Mouse (Mus musculus) liver, embryonic 13.5 days (tissue): ENCODE measurements around the gene Ntm. TPM values are rescaled to one million over a fixed set of nuclear protein-coding genes. Genes with fewer than 3 reads are reported as not detected.

Experiments used
- ATAC-seq: fragments of 200-750 bp; cut with Nextera tagmentation; 2 replicates; pipeline ENCODE4 v1.8.0; 2017; ENCODE audit warnings: low read depth, mild to moderate bottlenecking, moderate number of reproducible peaks, moderate library complexity
- DNase-seq: peaks from one replicate; pipeline ENCODE4 v3.0.0; 2022
- H3K27ac ChIP-seq: fragments of 300-500 bp; sonication (generic); 2 replicates; pipeline ENCODE4 v1.5.1; 2015; ENCODE audit warnings: moderate library complexity, mild to moderate bottlenecking, inconsistent platforms
- H3K27me3 ChIP-seq: fragments of 300-500 bp; sonication (generic); 2 replicates; pipeline ENCODE4 v1.6.1; 2015; ENCODE audit warnings: mild to moderate bottlenecking, inconsistent platforms
- H3K36me3 ChIP-seq: fragments of 300-500 bp; sonication (generic); 2 replicates; pipeline ENCODE4 v1.6.1; 2015; ENCODE audit warnings: mild to moderate bottlenecking, inconsistent platforms
- H3K4me1 ChIP-seq: fragments of 300-500 bp; sonication (generic); replicated peaks from 2 replicates; pipeline ENCODE4 v1.6.1; 2015; ENCODE audit warnings: inconsistent platforms
- H3K4me2 ChIP-seq: fragments of 300-500 bp; sonication (generic); 2 replicates; pipeline ENCODE4 v1.6.1; 2015; ENCODE audit warnings: inconsistent platforms, mild to moderate bottlenecking, moderate library complexity
- H3K4me3 ChIP-seq: fragments of 300-500 bp; sonication (generic); replicated peaks from 2 replicates; pipeline ENCODE4 v1.5.1; 2015; ENCODE audit warnings: mild to moderate bottlenecking, inconsistent platforms
- H3K9ac ChIP-seq: fragments of 300-500 bp; sonication (generic); 2 replicates; pipeline ENCODE4 v1.6.1; 2015; ENCODE audit warnings: mild to moderate bottlenecking, inconsistent platforms
- H3K9me3 ChIP-seq: fragments of 300-500 bp; sonication (generic); replicated peaks from 2 replicates; pipeline ENCODE4 v1.6.1; 2016; ENCODE audit warnings: inconsistent platforms
- WGBS: fragments of 180-500 bp; shearing (Covaris S2); methylation state at CpG from one replicate; pipeline ENCODE4 v1.1.7; 2015; ENCODE audit not compliant: insufficient replicate concordance; 5-methylcytosine and 5-hydroxymethylcytosine counted together
- polyA plus RNA-seq: library from polyadenylated mRNA; unstranded; fragments of >200 nt; fragmentation: Nextera tagmentation; extraction: Ambion mirVana; gene quantifications from 2 replicates; pipeline ENCODE4 v1.2.1, GENCODE M21; 2015

Gene Ntm
- polyA plus RNA-seq, 1 experiment from 2014 or later = 1.2 TPM

- H3K4me1 ChIP-seq = no peaks in the 10 kb centered on the region
- WGBS = 26% methylated on average over 2 of the region's 2 CpGs
- no peak for ATAC-seq
- no peak for DNase-seq
- H3K27ac ChIP-seq = no peak overlapping the region
- no peaks in the 10 kb centered on the region for H3K36me3 ChIP-seq
- H3K4me3 ChIP-seq = no peak overlapping the region
- H3K27me3 ChIP-seq = no peaks in the 10 kb centered on the region
- no peak overlapping the region for H3K4me2 ChIP-seq
- H3K9me3 ChIP-seq = no peaks in the 10 kb centered on the region
- H3K9ac ChIP-seq = no peak overlapping the region
Observed at GRCm38 (mm10) chr9:29833781-29834180, 129.2 kb downstream of the Ntm start.

- no peaks in the 10 kb centered on the region for H3K4me1 ChIP-seq
- no peaks in the 10 kb centered on the region for H3K9me3 ChIP-seq
- H3K27me3 ChIP-seq = no peaks in the 10 kb centered on the region
- H3K4me2 ChIP-seq = no peak overlapping the region
- ATAC-seq (no peak), DNase-seq (no peak)
- 28% methylated on average over 5 of the region's 5 CpGs for WGBS
- no peak overlapping the region for H3K27ac ChIP-seq
- no peak overlapping the region for H3K9ac ChIP-seq
- H3K36me3 ChIP-seq = no peaks in the 10 kb centered on the region
- H3K4me3 ChIP-seq = no peak overlapping the region
Observed at GRCm38 (mm10) chr9:29827240-29827660, 135.7 kb downstream of the Ntm start.

GRCm38 (mm10) chr9:29825236-29825635, 137.7 kb downstream of the Ntm start:
- Histone ChIP-seq H3K9ac (no peak overlapping the region), H3K4me2 (no peak overlapping the region), H3K9me3 (no peaks in the 10 kb centered on the region), H3K36me3 (no peaks in the 10 kb centered on the region), H3K4me1 (no peaks in the 10 kb centered on the region), H3K27me3 (no peaks in the 10 kb centered on the region), H3K27ac (no peak overlapping the region), H3K4me3 (no peak overlapping the region)
- no peak for ATAC-seq
- 72% methylated on average over 5 of the region's 5 CpGs for WGBS
- DNase-seq = no peak

GRCm38 (mm10) chr9:29823716-29824115, 139.2 kb downstream of the Ntm start:
- H3K4me2 ChIP-seq = no peak overlapping the region
- 61% methylated on average over 4 of the region's 4 CpGs for WGBS
- no peak overlapping the region for H3K27ac ChIP-seq
- H3K27me3 ChIP-seq = no peaks in the 10 kb centered on the region
- H3K9ac ChIP-seq = no peak overlapping the region
- no peaks in the 10 kb centered on the region for H3K4me1 ChIP-seq
- no peaks in the 10 kb centered on the region for H3K36me3 ChIP-seq
- DNase-seq (no peak), ATAC-seq (no peak)
- no peaks in the 10 kb centered on the region for H3K9me3 ChIP-seq
- H3K4me3 ChIP-seq = no peak overlapping the region

- Histone ChIP-seq H3K4me3 (no peak overlapping the region), H3K9me3 (no peaks in the 10 kb centered on the region), H3K4me2 (no peak overlapping the region), H3K36me3 (no peaks in the 10 kb centered on the region), H3K27me3 (no peaks in the 10 kb centered on the region), H3K27ac (no peak overlapping the region), H3K9ac (no peak overlapping the region), H3K4me1 (no peaks in the 10 kb centered on the region)
- WGBS = 69% methylated on average over 5 of the region's 5 CpGs
- DNase-seq (no peak), ATAC-seq (no peak)
Observed at GRCm38 (mm10) chr9:29812685-29813084, 150.3 kb downstream of the Ntm start.

- DNase-seq = no peak
- H3K36me3 ChIP-seq = no peaks in the 10 kb centered on the region
- 48% methylated on average over 3 of the region's 3 CpGs for WGBS
- no peak overlapping the region for H3K27ac ChIP-seq
- no peak overlapping the region for H3K4me2 ChIP-seq
- no peaks in the 10 kb centered on the region for H3K9me3 ChIP-seq
- no peaks in the 10 kb centered on the region for H3K4me1 ChIP-seq
- no peaks in the 10 kb centered on the region for H3K27me3 ChIP-seq
- ATAC-seq = no peak
- H3K4me3 ChIP-seq = no peak overlapping the region
- no peak overlapping the region for H3K9ac ChIP-seq
Observed at GRCm38 (mm10) chr9:29806790-29807189, 156.2 kb downstream of the Ntm start.

GRCm38 (mm10) chr9:29804483-29804882, 158.5 kb downstream of the Ntm start:
- no peak overlapping the region for H3K4me3 ChIP-seq
- DNase-seq (no peak), ATAC-seq (no peak)
- no peak overlapping the region for H3K9ac ChIP-seq
- WGBS = 76% methylated on average over 9 of the region's 9 CpGs
- H3K9me3 ChIP-seq = no peaks in the 10 kb centered on the region
- H3K4me2 ChIP-seq = no peak overlapping the region
- H3K36me3 ChIP-seq = no peaks in the 10 kb centered on the region
- no peaks in the 10 kb centered on the region for H3K4me1 ChIP-seq
- H3K27ac ChIP-seq = no peak overlapping the region
- no peaks in the 10 kb centered on the region for H3K27me3 ChIP-seq

GRCm38 (mm10) chr9:29803738-29804285, 159.1 kb downstream of the Ntm start:
- 46% methylated on average over 4 of the region's 4 CpGs for WGBS
- no peak for ATAC-seq
- H3K27ac ChIP-seq = no peak overlapping the region
- H3K4me1 ChIP-seq = no peaks in the 10 kb centered on the region
- H3K9ac ChIP-seq = no peak overlapping the region
- H3K27me3 ChIP-seq = no peaks in the 10 kb centered on the region
- no peak overlapping the region for H3K4me2 ChIP-seq
- no peaks in the 10 kb centered on the region for H3K9me3 ChIP-seq
- no peak for DNase-seq
- no peak overlapping the region for H3K4me3 ChIP-seq
- H3K36me3 ChIP-seq = no peaks in the 10 kb centered on the region

- Histone ChIP-seq H3K36me3 (no peaks in the 10 kb centered on the region), H3K4me1 (no peaks in the 10 kb centered on the region), H3K27me3 (no peaks in the 10 kb centered on the region), H3K4me2 (no peak overlapping the region), H3K9ac (no peak overlapping the region), H3K9me3 (no peaks in the 10 kb centered on the region), H3K4me3 (no peak overlapping the region), H3K27ac (no peak overlapping the region)
- 47% methylated on average over 12 of the region's 12 CpGs for WGBS
- DNase-seq = no peak
- no peak for ATAC-seq
Observed at GRCm38 (mm10) chr9:29802990-29803737, 159.8 kb downstream of the Ntm start.

GRCm38 (mm10) chr9:29802071-29802705, 160.8 kb downstream of the Ntm start:
- ATAC-seq (no peak), DNase-seq (no peak)
- no peak overlapping the region for H3K4me3 ChIP-seq
- WGBS = 57% methylated on average over 12 of the region's 12 CpGs
- H3K27ac ChIP-seq = no peak overlapping the region
- H3K27me3 ChIP-seq = no peaks in the 10 kb centered on the region
- H3K9me3 ChIP-seq = no peaks in the 10 kb centered on the region
- H3K36me3 ChIP-seq = no peaks in the 10 kb centered on the region
- no peak overlapping the region for H3K4me2 ChIP-seq
- no peak overlapping the region for H3K9ac ChIP-seq
- H3K4me1 ChIP-seq = no peaks in the 10 kb centered on the region

- no peaks in the 10 kb centered on the region for H3K27me3 ChIP-seq
- H3K9ac ChIP-seq = no peak overlapping the region
- H3K4me1 ChIP-seq = no peaks in the 10 kb centered on the region
- no peaks in the 10 kb centered on the region for H3K36me3 ChIP-seq
- no peak overlapping the region for H3K4me3 ChIP-seq
- no peak overlapping the region for H3K4me2 ChIP-seq
- H3K9me3 ChIP-seq = no peaks in the 10 kb centered on the region
- WGBS = 59% methylated on average over 4 of the region's 4 CpGs
- H3K27ac ChIP-seq = no peak overlapping the region
- ATAC-seq (no peak), DNase-seq (no peak)
Observed at GRCm38 (mm10) chr9:29796281-29796680, 166.7 kb downstream of the Ntm start.
